Mouse (Mus musculus): ENCODE results near the gene Nphp3. TPM values are rescaled to one million over a fixed set of nuclear protein-coding genes. Genes with fewer than 3 reads are reported as not detected.

The Nphp3 gene
- total and polyA plus RNA-seq, 3 experiments, result 2.3 to 3.7 TPM; not detected in 1

DNA sequence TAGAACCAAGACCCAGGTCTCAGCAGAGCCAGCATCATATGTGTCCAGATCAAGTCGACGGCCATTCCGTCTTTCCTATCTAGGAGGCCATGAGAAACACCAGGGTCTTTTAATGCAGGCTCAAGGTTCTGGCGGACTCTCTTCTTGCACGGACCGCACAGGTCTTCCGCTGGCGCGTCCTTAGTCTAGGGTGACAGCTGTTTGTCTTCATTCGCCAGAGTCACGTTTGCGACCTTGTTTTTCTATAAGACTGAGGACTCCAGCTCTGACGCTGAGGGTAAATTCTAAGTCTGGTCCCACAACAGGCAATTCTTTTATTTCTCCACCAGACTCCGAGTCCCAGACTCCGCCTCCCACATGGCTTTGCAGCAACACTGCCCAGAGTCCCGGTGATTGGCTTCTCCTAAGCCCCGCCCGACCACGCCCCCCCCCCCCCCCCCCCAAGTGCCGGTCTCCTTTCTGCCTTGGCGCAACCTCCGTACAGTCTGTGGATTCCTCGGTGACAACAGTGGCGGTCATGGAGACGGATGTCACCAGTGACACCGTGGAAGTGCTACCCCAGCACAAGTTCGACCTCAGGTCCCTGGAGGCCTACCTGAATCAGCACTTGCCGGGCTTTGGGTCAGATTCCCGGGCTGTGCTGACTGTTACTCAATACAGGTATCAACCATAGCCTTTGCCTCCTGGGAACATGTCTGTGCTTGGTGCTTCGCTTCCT is 61.1 kb downstream of the Nphp3 start, which contains the start of gene Acad11:
TSS of gene Acad11 (plus strand) at position 134 of the 718 bp plus-strand sequence.
- peak within 1 kb of the TSS; percentile 78 for H3K27ac ChIP-seq (ENCODE audit: control insufficient read depth, low read depth, low read length)

DNA sequence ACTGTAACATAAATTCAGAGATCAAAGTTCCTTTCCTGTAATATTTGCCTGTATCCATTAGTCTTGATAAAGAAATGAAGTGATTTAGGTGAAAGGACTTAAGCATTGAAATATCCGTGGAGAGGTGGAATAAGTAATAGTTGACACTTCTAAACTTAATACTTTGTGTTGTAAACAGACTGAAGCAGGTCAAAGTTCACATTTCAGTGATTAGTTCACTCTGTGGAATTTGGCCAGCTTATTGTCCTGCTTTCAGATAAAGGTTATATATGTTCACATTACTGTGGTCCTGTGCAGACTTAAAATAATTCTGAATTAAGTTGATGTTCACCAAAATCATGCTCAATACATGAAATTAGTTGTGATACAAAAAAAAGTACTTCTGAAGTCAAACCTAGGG is 62.2 kb downstream of the Nphp3 start:
- TF ChIP-seq GATA1 (IDR thresholded peaks at IDR 0.05; ENCODE audit: low read depth, low read length), result no peak
- TF ChIP-seq ETS1 (IDR thresholded peaks at IDR 0.05; ENCODE audit: low read depth, low read length), result no peak
- Histone ChIP-seq H3K9me3 (replicated peaks; ENCODE audit: insufficient read depth, low read length) (no peaks in the 10 kb centered on the region), H3K27me3 (ENCODE audit: control insufficient read depth in 1 of 2, insufficient read depth in 2 of 2, low read length in 2 of 2) (no peaks in the 10 kb centered on the region), H3K4me1 (ENCODE audit: control insufficient read depth in 1 of 2, insufficient read depth in 2 of 2, low read length in 2 of 2) (peaks cover 0 to 6% of the 10 kb centered on the region in 2 experiments; a peak in 2 of 4 replicates), H3K4me3 (ENCODE audit: control insufficient read depth in 1 of 2, insufficient read depth in 1 of 2, low read depth in 2 of 2, low read length in 2 of 2) (0 out of 4 replicates have a peak overlapping the region, but pooled peaks of 1 of the 2 experiments have one; percentile 87), H3K79me2 (ENCODE audit: control insufficient read depth, insufficient read depth, low read length, poor library complexity) (peaks cover 17% of the 10 kb centered on the region), H3K9ac (ENCODE audit: control insufficient read depth, low read depth, low read length, poor library complexity, severe bottlenecking) (no peak overlapping the region), H3K36me3 (ENCODE audit: control insufficient read depth in 1 of 2, insufficient read depth in 2 of 2, low read length in 2 of 2) (peaks cover 0 to 10% of the 10 kb centered on the region in 2 experiments; a peak in 1 of 4 replicates), H3K27ac (ENCODE audit: control insufficient read depth, low read depth, low read length) (no peak overlapping the region)
- DNase-seq (ENCODE audit: low read depth, low spot score), result no peak

More for the DNA sequence above, 61.1 kb downstream of the Nphp3 start, which contains the start of gene Acad11:
- Histone ChIP-seq H3K9me3 (replicated peaks; ENCODE audit: insufficient read depth, low read length) (no peaks in the 10 kb centered on the region), H3K27me3 (ENCODE audit: control insufficient read depth in 1 of 2, insufficient read depth in 2 of 2, low read length in 2 of 2) (no peaks in the 10 kb centered on the region), H3K9ac (ENCODE audit: control insufficient read depth, low read depth, low read length, poor library complexity, severe bottlenecking) (peak within 1 kb of the TSS; percentile 88), H3K79me2 (ENCODE audit: control insufficient read depth, insufficient read depth, low read length, poor library complexity) (peaks cover 17% of the 10 kb centered on the region), H3K4me1 (ENCODE audit: control insufficient read depth in 1 of 2, insufficient read depth in 2 of 2, low read length in 2 of 2) (peaks cover 0 to 6% of the 10 kb centered on the region in 2 experiments; a peak in 2 of 4 replicates), H3K4me3 (ENCODE audit: control insufficient read depth in 1 of 2, insufficient read depth in 1 of 2, low read depth in 2 of 2, low read length in 2 of 2) (peak within 1 kb of the TSS; percentile 87 to 90), H3K36me3 (ENCODE audit: control insufficient read depth in 1 of 2, insufficient read depth in 2 of 2, low read length in 2 of 2) (peaks cover 0 to 10% of the 10 kb centered on the region in 2 experiments; a peak in 1 of 4 replicates)
- TF ChIP-seq USF2 (IDR thresholded peaks at IDR 0.05; ENCODE audit: borderline replicate concordance in 1 of 2, insufficient read depth in 1 of 2, low read depth in 1 of 2, low read length in 2 of 2) (no peak), GABPA (IDR thresholded peaks at IDR 0.05; ENCODE audit: low read depth, low read length) (no peak), POLR2A (IDR thresholded peaks at IDR 0.05; ENCODE audit: control insufficient read depth in 1 of 2, insufficient read depth in 1 of 2, low read depth in 1 of 2, low read length in 2 of 2, poor library complexity in 1 of 2) (peak; percentile 53 to 69), RAD21 (IDR thresholded peaks at IDR 0.05; ENCODE audit: low read depth, low read length) (no peak), POLR2AphosphoS5 (IDR thresholded peaks at IDR 0.05; ENCODE audit: borderline replicate concordance, low read depth, low read length) (no peak), MXI1 (IDR thresholded peaks at IDR 0.05; ENCODE audit: low read depth, low read length) (no peak; the same call in none of the 2 replicates), TBP (IDR thresholded peaks at IDR 0.05; ENCODE audit: low read depth, low read length) (peak; percentile 66; the same call in 1 of the 2 replicates), TAL1 (IDR thresholded peaks at IDR 0.05; ENCODE audit: low read length) (no peak), EP300 (IDR thresholded peaks at IDR 0.05; ENCODE audit: low read depth in 1 of 2, low read length in 2 of 2) (no peak), CHD1 (IDR thresholded peaks at IDR 0.05; ENCODE audit: low read depth, low read length) (no peak), BHLHE40 (IDR thresholded peaks at IDR 0.05; ENCODE audit: borderline replicate concordance, low read depth, low read length) (no peak), MAX (IDR thresholded peaks at IDR 0.05; ENCODE audit: low read length) (peak; percentile 60), CTCF (IDR thresholded peaks at IDR 0.05 in 2 of 3, conservative IDR thresholded peaks at IDR 0.05 in 1 of 3; ENCODE audit: control insufficient read depth in 1 of 3, insufficient read depth in 1 of 3, low read depth in 2 of 3, low read length in 3 of 3, poor library complexity in 1 of 3, severe bottlenecking in 1 of 3) (no peak), MYB (IDR thresholded peaks at IDR 0.05; ENCODE audit: low read depth, low read length) (no peak), POLR2AphosphoS2 (IDR thresholded peaks at IDR 0.05; ENCODE audit: low read length) (no peak), MAFK (IDR thresholded peaks at IDR 0.05; ENCODE audit: borderline replicate concordance, low read depth, low read length) (no peak), ZC3H11A (IDR thresholded peaks at IDR 0.05; ENCODE audit: low read depth, low read length) (no peak), ETS1 (IDR thresholded peaks at IDR 0.05; ENCODE audit: low read depth, low read length) (no peak), JUND (IDR thresholded peaks at IDR 0.05; ENCODE audit: low read depth, low read length) (no peak), ZKSCAN1 (IDR thresholded peaks at IDR 0.05; ENCODE audit: low read depth, low read length) (no peak), ZMIZ1 (IDR thresholded peaks at IDR 0.05; ENCODE audit: low read depth, low read length) (peak; percentile 66; the same call in 1 of the 2 replicates), GATA1 (IDR thresholded peaks at IDR 0.05; ENCODE audit: low read depth, low read length) (no peak), E2F4 (IDR thresholded peaks at IDR 0.05; ENCODE audit: borderline replicate concordance, low read depth, low read length) (no peak), SIN3A (IDR thresholded peaks at IDR 0.05; ENCODE audit: low read length) (peak; percentile 61), RCOR1 (IDR thresholded peaks at IDR 0.05; ENCODE audit: low read depth, low read length) (no peak), HCFC1 (IDR thresholded peaks at IDR 0.05; ENCODE audit: low read depth, low read length) (peak; percentile 89), KAT2A (conservative IDR thresholded peaks at IDR 0.05; ENCODE audit: low read depth, low read length) (no peak; the same call in 1 of the 2 replicates), MEF2A (IDR thresholded peaks at IDR 0.05; ENCODE audit: extremely low read depth, insufficient replicate concordance, low read depth, low read length, poor library complexity, severe bottlenecking) (no peak), CHD2 (IDR thresholded peaks at IDR 0.05; ENCODE audit: low read length) (no peak), ZNF384 (IDR thresholded peaks at IDR 0.05; ENCODE audit: low read depth, low read length) (peak; percentile 95), NRF1 (IDR thresholded peaks at IDR 0.05; ENCODE audit: insufficient read depth, low read depth, low read length, poor library complexity, severe bottlenecking) (peak; percentile 37; the same call in 1 of the 2 replicates), USF1 (IDR thresholded peaks at IDR 0.05; ENCODE audit: low read depth, low read length) (no peak), NELFE (IDR thresholded peaks at IDR 0.05; ENCODE audit: low read depth, low read length) (peak; percentile 74), TCF12 (IDR thresholded peaks at IDR 0.05; ENCODE audit: low read depth, low read length) (peak; percentile 2; the same call in 1 of the 2 replicates), MYC (IDR thresholded peaks at IDR 0.05; ENCODE audit: low read depth, low read length) (peak; percentile 87)
- DNase-seq (ENCODE audit: low read depth, low spot score), result peak; percentile 94
